In the genomic region with DNA sequence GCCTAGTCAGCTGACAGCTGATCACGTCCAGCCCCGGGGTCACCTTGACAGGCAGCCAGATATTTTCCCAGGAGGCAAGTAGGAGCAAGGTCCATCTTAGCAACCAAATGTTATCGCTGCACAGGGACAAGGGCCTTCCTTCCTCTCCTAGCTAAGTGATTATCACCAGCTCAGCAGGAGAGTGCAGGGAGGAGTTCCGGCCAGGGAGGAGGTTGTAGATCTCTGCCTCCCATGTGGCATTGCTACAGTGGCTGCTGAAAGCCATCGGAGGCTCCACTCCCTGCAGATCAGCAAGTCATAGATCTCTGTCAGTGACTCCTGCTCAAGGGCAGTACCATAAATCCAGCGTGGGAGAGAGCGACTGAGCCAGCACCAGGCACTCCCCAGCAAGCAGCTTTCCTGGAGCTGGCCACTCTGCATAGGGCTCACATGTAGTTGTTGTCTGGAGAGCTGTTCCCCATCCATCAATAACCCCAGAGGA, we compare ENCODE assay signal across 9 mouse cellular contexts. TPM values are rescaled to one million over a fixed set of nuclear protein-coding genes. Genes with fewer than 3 reads are reported as not detected.
DNase-seq lines count a peak whose midpoint lies in the region.
"Had no signal": no experiment of that assay in that cellular context is flagged by ENCODE, and none has a peak within 500 bp of the region (broad histone marks: within the 10 kb centered on the region; RNA-seq: fewer than 3 reads in every experiment).

No protein-coding gene starts in this region.

- peak; percentile 26 for DNase-seq in ovary, adult 18-20 months (ENCODE audit: low spot score)
- DNase-seq in ovary, postnatal 10 days (ENCODE audit: low spot score), result no peak
- peak; percentile 6 to 13 for DNase-seq in heart, postnatal 36 days
- peak; percentile 41 to 55 for DNase-seq in kidney, postnatal 36 days
- DNase-seq in retina, postnatal 1 day, result peak; percentile 31
- no peak for DNase-seq in gastrocnemius, postnatal 25 days
- no peak for DNase-seq in left cerebral cortex, adult 9 months (ENCODE audit: low spot score in 2 of 2)
- DNase-seq in urinary bladder, adult 18-20 months (ENCODE audit: low spot score in 2 of 2), result no peak
- DNase-seq: cerebellum, adult 11 months had no signal

- intact Hi-C loops in heart, postnatal 36 days (cut with DNase I), result no loop called here

RNA-seq across cellular contexts. Expression of a gene that starts 34.5 kb away (rescaled TPM):
- not detected for total RNA-seq in heart, postnatal 36 days (2021)
- total RNA-seq in gastrocnemius, postnatal 25 days (2021), result not detected

RNA-seq across cellular contexts. Expression of a gene that starts 48.7 kb away (rescaled TPM):
- total RNA-seq in heart, postnatal 36 days (2021), result under 1 TPM in 1 of 2 experiments, not detected in 1; 0.14 TPM
- total RNA-seq in gastrocnemius, postnatal 25 days (2021), result under 1 TPM; 0.13 to 0.15 TPM

Comparison
In these comparisons a context has a peak if more than half of its experiments do, and no peak if none do; other contexts are left out.
1. DNase-seq: peak in ovary, adult 18-20 months (single experiment), heart, postnatal 36 days (2 of 2), kidney, postnatal 36 days (2 of 2) and retina, postnatal 1 day (single experiment); none in ovary, postnatal 10 days (single experiment), gastrocnemius, postnatal 25 days (single experiment), left cerebral cortex, adult 9 months (0 of 2) and urinary bladder, adult 18-20 months (0 of 2).